ENCODE assay signal across 9 mouse cellular contexts in the genomic region with DNA sequence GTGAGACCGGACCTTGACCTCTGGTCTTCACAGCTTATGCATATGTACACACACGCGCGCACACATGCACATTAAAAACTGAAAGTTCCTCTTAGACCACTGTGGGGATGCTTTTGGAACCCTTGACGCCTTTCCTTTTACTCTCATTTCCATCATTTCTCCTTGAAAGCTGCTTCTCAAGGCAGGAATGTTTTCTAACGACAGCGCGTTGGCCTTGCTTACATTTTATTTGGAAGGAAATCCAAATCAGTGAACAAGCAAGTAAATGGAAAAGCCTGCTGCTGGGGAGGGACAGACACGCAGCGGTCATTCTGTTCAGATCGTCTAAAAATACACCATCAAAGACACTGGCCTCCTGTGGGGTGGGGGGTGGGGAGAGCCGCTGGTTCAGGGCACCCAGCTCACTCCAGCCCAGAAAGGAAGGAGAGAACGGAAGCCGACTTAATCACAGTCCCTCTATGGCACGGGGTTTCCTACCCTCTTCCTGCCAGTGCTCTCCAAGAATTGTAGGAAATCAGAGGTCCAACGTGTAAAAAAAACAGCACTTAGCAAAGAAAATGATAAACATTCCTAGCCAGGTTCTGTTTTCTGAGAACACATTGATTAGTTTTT.
DNase-seq lines count a peak whose midpoint lies in the region; ATAC-seq and TF ChIP-seq lines count a peak whose summit lies in the region.
"Had no signal": no experiment of that assay in that cellular context is flagged by ENCODE, and none has a peak within 500 bp of the region (broad histone marks: within the 10 kb centered on the region; RNA-seq: fewer than 3 reads in every experiment).

No protein-coding gene starts in this region.

- DNase-seq in adrenal gland, adult 2 months, result peak; percentile 49
- DNase-seq in adrenal gland, postnatal 25 days, result no peak
- DNase-seq in heart, adult 2 months, result peak; percentile 51 to 68
- peak; percentile 21 for DNase-seq in kidney, adult 18-20 months
- DNase-seq in lung, postnatal 10 days, result peak; percentile 65
- DNase-seq in ovary, postnatal 36 days (ENCODE audit: low spot score), result no peak
- no peak for DNase-seq in layer of hippocampus, adult 8-10 months (ENCODE audit: low spot score in 2 of 2)
- DNase-seq: left cerebral cortex, postnatal 4 days had no signal

- peak; percentile 46; the same call in 1 of the 2 replicates for TF ChIP-seq EP300 in heart, adult 2 months (IDR thresholded peaks at IDR 0.05; ENCODE audit: insufficient read depth, low read depth, low read length)

- intact Hi-C loops in heart, adult 2 months (cut with DNase I), result loop anchor here (1.0 to 2.0 kb wide), 5 partner anchors 23 to 428 kb away; no protein-coding TSS in a partner anchor

- H3K9ac ChIP-seq in heart, adult 2 months (ENCODE audit: low read depth, low read length), result peak overlapping the region; percentile 12

- H3K4me1 ChIP-seq in heart, adult 2 months (ENCODE audit: control insufficient read depth, insufficient read depth, low read length), result peaks cover 16% of the 10 kb centered on the region

- no peaks in the 10 kb centered on the region for H3K27me3 ChIP-seq in heart, adult 2 months (ENCODE audit: control insufficient read depth, insufficient read depth, low read length)

- WGBS in heart, adult 2 months, result 19% methylated on average over 16 of the region's 16 CpGs

- peak overlapping the region; percentile 71 for H3K27ac ChIP-seq in heart, adult 2 months

- ATAC-seq in erythroid progenitor cell, adult 5-6 weeks (replicated peaks; ENCODE audit: low FRiP score, poor library complexity, severe bottlenecking), result no peak

- no peak for TF ChIP-seq CTCF in heart, adult 2 months (IDR thresholded peaks at IDR 0.05)

- H3K79me2 ChIP-seq in heart, adult 2 months (replicated peaks; ENCODE audit: control insufficient read depth, insufficient read depth, low read length), result no peaks in the 10 kb centered on the region

- peak overlapping the region; percentile 18 for H3K4me3 ChIP-seq in heart, adult 2 months

- TF ChIP-seq POLR2A in heart, adult 2 months (IDR thresholded peaks at IDR 0.05; ENCODE audit: insufficient read depth, low read depth, low read length), result peak; percentile 28; the same call in 1 of the 2 replicates

- H3K36me3 ChIP-seq in heart, adult 2 months (ENCODE audit: control insufficient read depth, insufficient read depth, low read length), result no peaks in the 10 kb centered on the region; the same call in 1 of the 2 replicates

Comparison
In these comparisons a context has a peak if more than half of its experiments do, and no peak if none do; other contexts are left out.
1. DNase-seq: peak in adrenal gland, adult 2 months (single experiment), heart, adult 2 months (2 of 2), kidney, adult 18-20 months (single experiment) and lung, postnatal 10 days (single experiment); none in adrenal gland, postnatal 25 days (single experiment), ovary, postnatal 36 days (single experiment) and layer of hippocampus, adult 8-10 months (0 of 2).